Mouse (Mus musculus) neutrophil, adult 5-6 weeks (primary cell): ENCODE measurements around the gene Cacnb2. TPM values are rescaled to one million over a fixed set of nuclear protein-coding genes. Genes with fewer than 3 reads are reported as not detected.

Experiments used
- ATAC-seq: fragments of 151-379, 151-347 bp; 2 replicates; pipeline ENCODE4 v1.8.0; 2017; ENCODE audit warnings: mild to moderate bottlenecking, moderate TSS enrichment; ENCODE audit not compliant: insufficient number of reproducible peaks, poor library complexity, low FRiP score, severe bottlenecking; ENCODE audit errors: extremely low read depth
- total RNA-seq: library from RNA; stranded (forward); fragments of 200-1000 nt; gene quantifications from 2 replicates; pipeline ENCODE4 v1.2.3, GENCODE M21; 2017

The Cacnb2 gene
- total RNA-seq, 1 experiment from 2014 or later: 0.70 TPM

DNA sequence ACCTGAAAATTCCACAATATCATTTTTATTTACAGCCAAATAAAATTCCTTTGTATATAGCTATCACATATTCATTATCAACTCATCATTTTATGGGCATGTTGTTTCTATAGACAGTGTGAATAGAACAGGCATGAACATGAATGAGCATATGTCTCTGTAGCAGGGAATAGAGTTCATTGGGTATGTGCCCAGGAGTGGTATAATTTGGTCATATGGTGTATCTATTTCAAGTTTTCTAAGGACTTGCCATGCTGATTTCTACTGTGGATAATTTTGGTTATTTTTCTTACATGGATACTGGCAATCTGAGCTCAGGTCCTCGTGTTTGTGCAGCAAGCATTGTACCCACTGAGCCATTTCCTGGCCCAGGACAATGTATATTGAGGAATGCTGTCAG is 243.8 kb downstream of the Cacnb2 start:
- no peak for ATAC-seq

DNA sequence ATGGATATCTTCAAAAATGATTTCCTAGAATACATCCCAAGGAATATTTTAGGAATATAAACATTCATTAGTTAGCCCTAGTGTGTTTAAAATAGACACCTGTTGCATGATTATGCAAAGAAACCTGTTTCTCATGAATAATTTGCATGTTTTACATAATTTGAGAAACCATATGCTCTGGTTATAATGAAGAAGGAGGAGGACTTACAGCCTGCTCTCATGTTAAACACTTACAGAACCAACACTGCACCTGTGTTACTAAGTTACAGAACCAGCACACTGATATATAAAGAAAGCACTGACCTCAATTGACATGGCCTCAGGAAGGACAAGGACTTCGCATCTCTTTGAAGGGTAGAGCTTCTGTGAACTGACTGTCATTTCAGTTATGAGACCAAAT is 244.3 kb downstream of the Cacnb2 start:
- ATAC-seq: no peak

DNA sequence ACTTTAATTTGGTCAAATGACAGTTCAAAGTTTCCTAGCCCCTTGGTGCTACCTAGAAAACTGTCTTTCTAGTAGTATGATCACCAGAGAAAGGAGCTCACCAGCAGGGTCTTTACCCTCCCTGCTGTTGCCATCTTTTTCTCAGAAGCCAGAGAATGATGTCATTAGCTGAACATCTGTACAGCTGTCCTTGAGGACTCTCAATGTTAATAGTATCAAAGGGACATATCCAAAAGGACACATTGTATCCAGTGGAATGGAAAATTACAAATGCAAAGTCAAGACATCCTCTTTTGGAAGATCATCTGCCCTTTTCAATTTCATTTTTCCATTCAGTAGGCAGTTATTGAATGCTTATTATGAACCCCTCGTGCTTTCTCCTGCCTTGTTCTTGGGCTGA is 247.9 kb downstream of the Cacnb2 start:
- no peak for ATAC-seq

DNA sequence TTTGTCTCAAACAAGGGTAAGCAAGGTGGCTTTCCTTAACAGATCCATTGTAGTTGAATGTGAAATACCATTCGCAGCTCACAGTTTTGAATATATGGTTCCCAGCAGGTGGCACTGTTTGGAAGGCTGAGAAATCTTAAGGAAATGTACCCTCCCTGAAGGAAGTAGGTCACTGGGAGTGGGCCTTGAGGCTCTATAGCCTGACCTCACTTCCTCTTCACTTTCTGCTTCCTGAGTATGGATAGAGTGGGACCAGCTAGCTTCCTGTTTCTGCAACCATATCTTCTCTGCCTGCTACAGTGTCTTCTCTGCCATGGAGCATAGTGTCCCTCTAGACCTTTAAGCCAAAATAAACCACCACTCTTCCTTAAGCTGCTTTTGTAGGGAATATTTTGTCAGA is 248.5 kb downstream of the Cacnb2 start:
- ATAC-seq: no peak

DNA sequence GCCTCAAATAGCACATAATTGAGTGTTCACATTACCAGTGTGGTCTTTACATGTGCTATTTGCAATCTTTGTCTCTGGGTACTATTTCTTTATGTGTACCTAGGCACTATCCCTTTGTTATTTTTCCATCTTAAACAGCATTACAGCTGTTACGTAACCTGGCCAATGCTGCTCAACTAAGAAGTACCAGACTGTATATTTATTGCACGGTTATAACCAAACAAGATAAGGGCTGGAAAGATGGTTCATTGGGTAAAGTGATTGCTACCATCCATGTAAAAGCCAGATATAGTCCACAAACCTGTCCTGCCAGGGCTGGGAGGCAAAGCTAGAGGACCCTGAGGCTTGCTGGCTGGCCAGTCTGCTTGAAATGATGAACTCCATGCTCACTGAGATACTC is 251.2 kb downstream of the Cacnb2 start:
- ATAC-seq: no peak

DNA sequence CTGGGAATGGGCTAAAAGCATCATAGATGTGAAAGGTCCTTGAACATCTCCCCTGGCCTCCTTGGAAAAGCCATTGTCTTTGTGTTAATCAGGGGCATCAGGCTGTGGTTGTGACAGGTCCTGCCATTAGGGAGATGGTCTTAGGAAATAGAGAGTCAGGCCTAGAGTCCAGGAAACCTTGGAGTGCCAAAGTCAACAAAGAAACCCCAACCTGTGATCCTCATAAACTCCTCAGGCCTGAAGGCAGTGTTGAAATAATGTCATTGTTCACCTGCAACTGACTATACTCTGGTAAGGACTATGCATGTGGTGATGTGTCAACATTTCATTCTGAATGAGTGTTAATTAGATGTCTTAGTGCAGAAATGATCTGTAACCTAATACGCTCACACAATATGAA is 255.4 kb downstream of the Cacnb2 start:
- ATAC-seq: no peak

DNA sequence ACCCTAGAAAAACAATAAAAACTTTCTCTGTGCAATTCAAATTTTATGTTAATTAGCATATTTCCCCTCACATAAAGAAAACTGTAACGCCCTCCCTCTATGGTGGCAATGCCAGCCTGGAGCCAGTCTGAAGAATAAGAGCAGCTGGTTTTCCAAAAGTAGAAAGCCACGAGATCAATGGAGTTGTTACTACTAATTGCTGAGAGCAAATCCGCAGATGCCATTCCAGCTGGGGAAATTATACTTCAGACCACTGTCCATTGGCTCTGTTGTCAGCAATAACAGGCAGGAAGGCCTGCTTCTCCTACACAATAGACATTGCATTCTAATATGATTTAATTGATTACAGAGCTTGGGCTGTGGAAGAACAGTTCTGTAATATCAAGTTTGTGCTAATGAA is 257.5 kb downstream of the Cacnb2 start:
- ATAC-seq: no peak

DNA sequence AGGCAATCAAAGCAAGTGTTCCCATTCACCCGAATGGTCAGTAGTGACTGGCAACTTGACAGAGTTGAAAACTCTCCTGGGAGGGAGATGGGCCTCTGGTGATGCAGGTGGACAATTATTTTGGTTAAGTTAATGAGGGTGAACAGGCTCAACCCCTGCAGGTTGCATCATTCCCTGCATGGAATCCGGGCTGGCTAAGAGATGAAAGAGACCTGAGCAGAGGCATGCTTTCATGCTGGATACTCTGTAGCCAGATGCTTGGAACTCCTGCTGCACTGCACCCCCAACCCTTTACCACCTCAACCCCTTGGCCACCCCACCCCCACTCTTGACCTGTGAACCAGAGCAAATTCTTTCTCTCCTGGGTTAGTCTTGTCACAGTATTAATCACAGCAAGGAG is 258.7 kb downstream of the Cacnb2 start:
- no peak for ATAC-seq

DNA sequence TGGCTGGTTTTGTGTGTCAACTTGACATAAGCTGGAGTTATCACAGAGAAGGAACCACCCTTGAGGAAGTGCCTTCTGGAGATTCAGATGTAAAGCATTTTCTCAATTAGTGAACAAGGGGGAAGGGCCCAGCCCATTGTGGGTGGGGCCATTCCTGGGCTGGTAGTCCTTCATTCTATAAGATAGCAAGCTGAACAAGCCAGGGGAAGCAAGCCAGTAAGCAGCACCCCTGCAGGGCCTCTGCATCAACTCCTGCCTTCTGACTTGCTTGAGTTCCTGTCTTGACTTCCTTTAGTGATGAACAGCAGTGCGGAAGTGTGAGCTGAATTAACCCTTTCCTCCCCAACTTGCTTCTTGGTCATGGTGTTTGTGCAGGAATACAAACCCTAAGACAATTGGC is 260.1 kb downstream of the Cacnb2 start:
- no peak for ATAC-seq

DNA sequence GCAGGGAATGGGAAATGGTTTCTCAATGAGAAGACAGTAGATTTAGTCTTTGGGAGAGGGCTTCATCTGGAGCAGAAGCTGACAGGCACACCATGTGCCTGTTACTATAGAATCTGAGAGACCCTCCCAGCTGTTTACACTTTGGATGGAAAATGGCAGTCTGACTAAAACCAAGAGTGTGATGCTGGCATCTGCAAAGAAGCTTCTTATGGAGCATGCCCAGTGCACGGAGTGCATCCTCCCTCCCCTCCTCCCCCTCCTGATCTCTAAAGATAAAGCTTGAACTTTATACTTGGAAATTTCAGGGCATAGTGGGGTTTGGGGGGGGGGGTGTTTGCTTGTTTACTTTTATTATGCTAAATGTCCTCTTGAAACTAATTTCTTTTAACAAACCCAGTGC is 270.2 kb downstream of the Cacnb2 start:
- no peak for ATAC-seq

DNA sequence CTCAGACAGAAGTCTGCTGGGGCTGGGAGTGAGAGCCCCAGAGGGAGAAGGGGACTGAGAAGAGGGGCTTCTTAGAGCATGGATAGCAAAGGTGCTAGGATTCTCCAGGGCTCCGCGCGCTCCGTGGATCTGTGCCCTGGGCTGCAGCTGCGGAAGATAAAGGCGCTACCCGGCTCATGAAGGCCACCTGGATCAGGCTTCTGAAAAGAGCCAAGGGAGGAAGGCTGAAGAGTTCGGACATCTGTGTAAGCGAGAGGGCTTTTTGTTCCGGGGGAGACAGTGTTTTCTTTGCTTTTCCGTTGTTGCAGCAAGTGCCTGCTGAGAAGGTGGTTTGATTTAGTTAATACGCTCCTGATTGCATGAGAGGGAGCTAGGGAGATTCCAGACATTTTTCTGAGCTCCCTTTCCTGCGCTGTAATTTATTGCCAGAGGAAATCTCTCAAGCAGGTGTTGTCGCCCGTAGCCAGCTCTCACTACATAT is 270.9 kb downstream of the Cacnb2 start:
- no peak for ATAC-seq

DNA sequence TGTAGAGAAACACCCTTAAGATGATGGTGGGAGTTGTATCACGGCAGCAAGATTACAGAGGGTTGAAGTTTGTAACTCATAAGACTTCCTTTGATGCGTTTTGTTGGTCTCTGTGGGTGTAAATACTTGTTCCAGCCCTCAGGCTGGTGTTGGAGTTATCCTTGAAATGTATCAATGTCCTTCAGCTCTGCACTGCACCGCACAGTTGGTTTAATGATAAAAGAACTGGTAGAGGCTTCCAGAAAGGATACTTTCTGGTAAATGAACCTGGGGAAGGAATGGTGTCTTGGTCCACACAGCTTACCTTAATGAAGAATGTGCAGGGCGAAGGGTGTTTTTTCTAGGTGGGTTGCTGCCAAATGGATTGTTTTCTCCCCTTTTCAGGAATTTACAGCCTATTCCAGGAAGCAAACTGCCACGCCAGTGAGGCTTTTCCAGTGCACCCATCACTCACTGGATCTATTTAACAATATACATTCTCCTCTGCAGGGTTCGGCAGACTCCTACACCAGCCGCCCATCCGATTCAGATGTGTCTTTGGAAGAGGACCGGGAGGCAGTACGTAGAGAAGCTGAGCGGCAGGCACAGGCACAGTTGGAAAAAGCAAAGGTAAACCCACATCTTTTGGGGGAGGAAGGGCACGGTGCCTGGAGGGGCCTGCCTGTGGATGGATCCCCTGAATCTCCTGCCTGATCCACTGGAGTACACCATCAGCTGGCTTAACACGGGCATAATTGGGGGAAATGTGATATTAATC is 271.6 kb downstream of the Cacnb2 start:
- no peak for ATAC-seq

DNA sequence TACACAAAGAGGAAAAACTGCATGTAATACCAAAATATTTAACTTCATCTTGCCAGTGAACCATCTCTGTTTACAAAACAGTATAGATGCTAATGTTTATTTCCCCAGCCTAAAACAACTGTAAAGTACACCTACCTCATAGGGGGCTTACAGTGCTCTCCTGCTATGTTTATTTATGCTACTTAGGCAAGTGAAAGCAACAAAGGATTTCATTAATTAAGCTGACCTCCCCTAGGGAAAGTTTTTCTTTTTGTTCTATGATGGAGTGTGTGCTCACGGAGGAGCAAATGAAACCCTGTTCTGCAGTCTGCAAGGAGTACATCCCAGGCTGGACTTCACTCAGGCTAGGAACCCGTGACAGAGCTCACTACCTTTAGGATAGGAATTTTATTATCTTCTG is 272.2 kb downstream of the Cacnb2 start:
- ATAC-seq: no peak

DNA sequence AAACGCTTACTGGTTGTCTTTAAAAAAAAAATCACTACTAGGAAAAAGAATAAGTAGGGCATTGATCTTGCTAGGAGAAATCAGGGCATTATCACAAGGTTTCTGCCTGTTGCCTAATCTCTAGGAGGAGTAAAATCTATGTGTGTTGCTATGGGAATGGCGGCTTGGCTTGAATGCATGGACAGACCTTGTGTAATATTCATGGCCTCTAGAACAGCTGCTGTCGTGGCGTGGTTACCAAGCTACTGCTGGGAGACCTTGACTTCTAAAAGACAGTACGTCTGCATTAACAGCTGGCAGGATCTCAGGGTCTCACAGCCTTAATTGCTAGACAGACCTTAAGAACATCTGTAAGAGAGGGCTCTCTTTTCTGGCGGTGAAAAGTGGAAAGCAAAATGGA is 272.7 kb downstream of the Cacnb2 start:
- no peak for ATAC-seq

DNA sequence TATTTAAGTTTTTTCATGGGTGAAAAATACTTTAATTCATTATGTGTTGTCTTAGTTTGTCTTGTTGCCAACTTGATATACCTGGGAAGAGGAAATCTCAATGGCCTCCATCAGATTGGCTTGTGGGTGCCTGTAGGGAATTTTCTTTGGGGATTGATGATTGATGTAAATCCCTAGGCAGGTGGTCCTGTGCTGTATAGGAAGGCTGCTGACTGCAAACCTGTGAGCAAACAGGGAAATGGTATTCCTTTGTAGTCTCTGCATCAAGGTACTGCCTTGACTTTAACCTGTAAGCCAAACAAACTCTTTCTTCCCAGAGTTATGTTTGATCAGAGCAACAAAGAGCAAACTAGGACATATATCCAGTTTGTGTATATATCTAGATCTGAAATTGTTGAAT is 276.1 kb downstream of the Cacnb2 start:
- ATAC-seq: no peak

DNA sequence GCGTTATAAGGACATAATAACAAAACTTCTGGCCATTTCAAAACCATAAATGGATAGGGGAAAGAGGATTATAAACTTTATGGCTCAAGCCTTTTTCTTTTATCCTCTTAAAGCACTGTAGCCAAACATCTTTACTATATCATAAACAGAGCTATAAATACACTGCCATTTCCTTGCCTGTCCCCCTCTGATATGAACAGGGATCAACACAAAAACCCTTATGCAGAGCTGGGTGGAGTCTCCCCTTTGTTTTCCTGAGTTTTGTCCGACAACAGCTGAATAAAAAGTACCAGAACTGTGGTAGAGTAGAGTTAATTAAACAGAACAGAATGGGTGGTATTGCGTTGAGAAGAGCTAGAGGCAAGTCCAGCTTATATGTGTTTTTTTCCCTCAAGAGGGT is 280.6 kb downstream of the Cacnb2 start:
- ATAC-seq: no peak

DNA sequence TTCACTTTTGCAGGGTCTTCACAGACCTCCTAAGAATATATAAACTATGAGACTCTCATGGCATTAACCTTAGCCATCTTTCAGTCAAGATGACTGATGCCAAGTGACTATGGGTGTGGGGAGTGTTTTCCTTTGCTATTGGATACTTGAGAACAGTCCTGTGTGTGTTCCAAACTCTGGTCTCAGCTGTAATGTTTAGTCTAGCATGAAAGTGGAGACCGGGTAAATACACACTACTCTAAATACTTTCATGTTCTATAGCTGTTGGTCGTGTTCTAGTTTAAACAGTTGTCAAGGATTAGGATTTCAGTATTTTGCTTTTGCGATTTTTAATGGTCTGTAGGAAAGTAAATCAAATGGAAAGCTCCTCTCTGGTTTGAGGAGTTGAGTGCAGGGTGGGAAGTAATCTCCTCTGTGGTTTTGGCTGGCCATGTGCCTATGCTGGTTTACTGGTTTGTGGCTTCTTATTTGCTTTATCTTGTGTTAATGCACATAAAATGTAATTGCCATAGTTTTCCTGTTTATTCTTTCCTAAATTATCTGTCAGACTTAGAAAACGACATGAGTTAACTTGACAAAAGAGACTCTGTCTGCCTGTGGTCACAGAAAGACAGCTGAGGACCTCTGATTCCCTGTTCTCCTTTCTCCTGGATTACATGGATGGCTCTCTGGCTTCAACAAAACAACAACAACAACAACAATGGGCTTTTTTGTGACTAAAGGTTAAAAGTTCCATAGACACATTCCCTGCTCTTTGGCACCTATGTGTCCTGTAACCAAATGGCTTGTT is 285.7 kb downstream of the Cacnb2 start:
- ATAC-seq: no peak

DNA sequence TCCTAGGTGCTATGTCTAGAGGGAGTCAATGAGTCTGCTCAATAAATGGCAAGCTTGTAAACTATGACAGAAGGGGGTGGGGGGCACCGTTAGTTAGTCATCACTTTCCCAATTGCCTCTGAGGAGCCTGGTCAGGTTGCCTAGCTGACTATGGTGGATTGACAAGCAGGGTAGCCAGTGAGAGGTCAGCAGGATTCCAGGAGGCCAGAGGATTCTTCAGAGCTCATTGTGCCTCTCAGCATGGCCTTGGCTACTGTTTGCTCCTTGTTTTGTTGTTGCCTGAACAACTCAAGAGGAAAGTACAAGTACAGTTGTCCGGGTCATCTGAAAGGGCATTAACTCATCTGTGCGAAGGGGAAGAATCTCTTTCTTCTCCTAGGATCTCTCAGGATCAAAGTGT is 300.9 kb downstream of the Cacnb2 start:
- no peak for ATAC-seq

DNA sequence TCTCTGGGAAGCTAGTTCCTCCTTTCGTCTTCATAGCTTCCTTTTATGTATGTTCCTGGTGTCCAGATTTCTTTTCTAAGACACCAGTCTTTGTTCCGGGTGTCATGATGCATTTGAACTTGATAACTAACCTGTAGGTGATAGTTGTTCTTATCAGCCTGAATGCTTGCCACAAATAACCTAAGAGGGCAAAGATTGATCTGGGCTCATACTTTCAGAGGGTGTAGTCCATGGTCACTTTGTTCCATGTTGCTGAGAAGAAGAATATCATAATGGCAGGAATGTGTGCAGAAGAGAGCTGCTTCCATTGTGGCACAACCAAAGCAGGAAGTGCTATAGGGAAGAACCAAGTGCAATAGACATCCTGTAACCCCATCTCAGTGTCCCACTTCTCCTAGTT is 302.0 kb downstream of the Cacnb2 start:
- no peak for ATAC-seq

DNA sequence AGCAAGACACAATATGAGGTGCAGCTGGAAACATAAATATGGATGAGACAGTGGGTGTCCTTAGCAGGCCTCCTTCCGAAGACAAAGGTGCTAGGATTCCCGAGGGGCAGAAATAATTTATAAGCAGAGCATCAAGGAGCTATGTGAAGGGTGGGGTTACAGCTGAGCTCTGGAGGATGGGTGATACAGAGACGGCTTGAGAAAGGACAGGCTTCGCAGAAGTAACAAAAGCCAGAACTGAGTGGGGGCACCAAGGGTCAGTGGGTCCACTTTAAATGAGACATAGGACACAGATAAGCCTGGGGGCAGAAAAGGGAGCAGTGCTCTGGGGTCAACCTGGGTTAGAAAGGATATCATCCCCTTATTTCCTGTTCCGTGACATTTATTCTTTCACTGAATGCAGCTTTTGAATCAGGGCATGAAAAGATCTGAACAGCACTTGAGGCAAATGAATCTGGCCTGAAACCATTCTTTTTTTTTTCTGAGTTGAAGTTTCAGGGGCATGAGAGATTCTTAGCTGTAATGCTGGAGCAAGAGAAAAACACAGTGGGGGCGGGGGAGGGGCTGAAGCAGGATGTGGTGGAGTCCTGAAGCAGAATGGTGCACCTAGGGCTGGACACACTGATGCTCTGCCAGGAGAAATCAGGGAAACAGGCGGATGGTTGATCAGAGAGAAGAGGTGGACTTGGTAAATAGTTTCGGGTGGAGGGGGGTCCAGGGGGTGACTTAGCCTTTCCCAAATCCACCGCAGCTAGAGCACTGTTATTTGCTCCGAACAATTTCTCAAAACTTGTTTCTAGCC is 304.4 kb downstream of the Cacnb2 start:
- no peak for ATAC-seq
